Mouse (Mus musculus) cerebellum, adult 2 months (tissue): ENCODE measurements around the gene Cisd1. TPM values are rescaled to one million over a fixed set of nuclear protein-coding genes. Genes with fewer than 3 reads are reported as not detected.

Experiments used
- DNase-seq, 2 experiments: peaks; one replicate each; pipeline ENCODE4 v3.0.0; 2021
- H3K27ac ChIP-seq: fragments of 200-500 bp; 2 replicates; pipeline ENCODE4 v1.5.1; 2012; ENCODE audit warnings: low read length, control low read depth, inconsistent platforms; ENCODE audit not compliant: insufficient read depth
- H3K27me3 ChIP-seq: fragments of 200-500 bp; 2 replicates; pipeline ENCODE4 v1.6.1; 2012; ENCODE audit warnings: inconsistent platforms, mild to moderate bottlenecking, low read length, moderate library complexity; ENCODE audit not compliant: control insufficient read depth, insufficient read depth
- H3K4me1 ChIP-seq: fragments of 200-500 bp; 2 replicates; pipeline ENCODE4 v1.6.1; 2011; ENCODE audit warnings: low read length; ENCODE audit not compliant: control insufficient read depth, insufficient read depth
- H3K4me3 ChIP-seq: fragments of 200-500 bp; replicated peaks from 2 replicates; pipeline ENCODE3; 2011; ENCODE audit warnings: mild to moderate bottlenecking, low read depth, low read length, control low read depth; ENCODE audit not compliant: insufficient read depth
- CTCF ChIP-seq: fragments of 200-500 bp; IDR thresholded peaks from 2 replicates; pipeline ENCODE4 v1.5.1; 2011; ENCODE audit warnings: low read depth, mild to moderate bottlenecking, control low read depth, low read length, moderate library complexity, borderline replicate concordance; ENCODE audit not compliant: insufficient read depth
- POLR2A ChIP-seq: fragments of 200-500 bp; IDR thresholded peaks from 2 replicates; pipeline ENCODE4 v1.6.1; 2011; ENCODE audit warnings: low read length, control low read depth, borderline replicate concordance; ENCODE audit not compliant: insufficient read depth
- WGBS: fragments of 180-500 bp; shearing (Covaris S2); methylation state at CpG from one replicate; pipeline ENCODE4 v1.1.7; 2018; 5-methylcytosine and 5-hydroxymethylcytosine counted together
- polyA plus RNA-seq: library from polyadenylated mRNA; depleted of rRNA; stranded (reverse); fragments of >200 nt; gene quantifications from 2 replicates; pipeline ENCODE4 v1.2.3, GENCODE M21; 2012

Gene Cisd1
- polyA plus RNA-seq, 1 experiment, result 212 TPM

- no peak for DNase-seq
- Histone ChIP-seq H3K27ac (no peak overlapping the region), H3K27me3 (no peaks in the 10 kb centered on the region), H3K4me1 (no peaks in the 10 kb centered on the region), H3K4me3 (no peak overlapping the region)
- 90% methylated on average over 7 of the region's 7 CpGs for WGBS
- TF ChIP-seq POLR2A, result no peak
- TF ChIP-seq CTCF, result no peak
These were observed 35.7 kb upstream of the Cisd1 start for GRCm38 (mm10) chr10:71380406-71380805.

- no peaks in the 10 kb centered on the region for H3K27me3 ChIP-seq
- no peak for TF ChIP-seq CTCF
- no peak for TF ChIP-seq POLR2A
- WGBS, result 95% methylated on average over 6 of the region's 6 CpGs
- no peak for DNase-seq
- H3K4me1 ChIP-seq, result no peaks in the 10 kb centered on the region
- no peak overlapping the region for H3K27ac ChIP-seq
- no peak overlapping the region for H3K4me3 ChIP-seq
These were observed 31.3 kb upstream of the Cisd1 start for GRCm38 (mm10) chr10:71376014-71376413.

- no peak overlapping the region for H3K4me3 ChIP-seq
- TF ChIP-seq POLR2A, result no peak
- no peak for TF ChIP-seq CTCF
- no peaks in the 10 kb centered on the region for H3K4me1 ChIP-seq
- no peak overlapping the region for H3K27ac ChIP-seq
- no peak for DNase-seq
- WGBS, result 91% methylated on average over 11 of the region's 11 CpGs
- no peaks in the 10 kb centered on the region for H3K27me3 ChIP-seq
These were observed 29.0 kb upstream of the Cisd1 start for GRCm38 (mm10) chr10:71373706-71374105.

DNA sequence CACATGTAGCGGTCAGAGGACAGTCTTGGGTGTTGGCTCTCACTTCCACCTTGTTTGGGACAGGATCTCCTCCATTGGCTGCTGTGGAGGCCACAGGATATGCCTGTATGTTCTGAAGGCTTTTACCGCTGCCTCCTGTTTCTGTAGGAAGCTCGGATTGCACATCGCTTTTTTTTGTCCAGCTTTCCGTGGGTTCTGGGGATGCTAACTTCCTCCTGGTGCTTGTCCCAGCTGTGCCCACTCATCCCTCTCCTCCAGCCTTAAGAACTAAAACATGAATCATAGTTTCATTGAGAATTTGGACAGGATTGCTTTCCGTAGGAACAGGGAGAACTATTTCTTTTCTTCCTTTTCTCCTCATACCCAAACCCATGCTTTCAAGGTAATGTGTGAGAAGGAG is 27.1 kb upstream of the Cisd1 start:
- no peak for DNase-seq
- TF ChIP-seq POLR2A, result no peak
- no peak for TF ChIP-seq CTCF
- H3K4me3 ChIP-seq, result no peak overlapping the region
- H3K27me3 ChIP-seq, result no peaks in the 10 kb centered on the region
- no peaks in the 10 kb centered on the region for H3K4me1 ChIP-seq
- WGBS, result 84% methylated on average over 6 of the region's 6 CpGs
- no peak overlapping the region for H3K27ac ChIP-seq

DNA sequence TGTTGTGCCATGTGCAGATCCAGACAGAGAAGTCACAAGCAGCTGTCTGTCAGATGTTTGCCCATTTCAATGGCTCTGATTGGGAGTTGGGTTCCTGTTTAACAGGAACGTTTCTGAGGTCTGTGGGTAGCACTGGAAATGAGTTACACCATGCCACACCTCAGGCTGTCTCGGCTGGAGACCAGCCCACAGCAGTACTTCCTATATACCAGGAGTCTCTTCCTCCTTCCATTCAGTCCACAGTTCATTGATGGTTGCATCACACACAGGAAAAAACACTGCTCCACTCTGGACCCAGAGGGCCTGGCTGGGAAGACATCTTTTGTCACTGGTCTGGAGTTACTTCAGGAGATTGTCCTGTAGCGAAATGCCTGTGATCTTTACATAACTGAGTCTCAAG is 24.7 kb upstream of the Cisd1 start:
- Histone ChIP-seq H3K4me1 (no peaks in the 10 kb centered on the region), H3K27me3 (no peaks in the 10 kb centered on the region), H3K4me3 (no peak overlapping the region), H3K27ac (no peak overlapping the region)
- DNase-seq, result no peak
- TF ChIP-seq CTCF (no peak), POLR2A (no peak)
- 83% methylated on average over 3 of the region's 3 CpGs for WGBS

DNA sequence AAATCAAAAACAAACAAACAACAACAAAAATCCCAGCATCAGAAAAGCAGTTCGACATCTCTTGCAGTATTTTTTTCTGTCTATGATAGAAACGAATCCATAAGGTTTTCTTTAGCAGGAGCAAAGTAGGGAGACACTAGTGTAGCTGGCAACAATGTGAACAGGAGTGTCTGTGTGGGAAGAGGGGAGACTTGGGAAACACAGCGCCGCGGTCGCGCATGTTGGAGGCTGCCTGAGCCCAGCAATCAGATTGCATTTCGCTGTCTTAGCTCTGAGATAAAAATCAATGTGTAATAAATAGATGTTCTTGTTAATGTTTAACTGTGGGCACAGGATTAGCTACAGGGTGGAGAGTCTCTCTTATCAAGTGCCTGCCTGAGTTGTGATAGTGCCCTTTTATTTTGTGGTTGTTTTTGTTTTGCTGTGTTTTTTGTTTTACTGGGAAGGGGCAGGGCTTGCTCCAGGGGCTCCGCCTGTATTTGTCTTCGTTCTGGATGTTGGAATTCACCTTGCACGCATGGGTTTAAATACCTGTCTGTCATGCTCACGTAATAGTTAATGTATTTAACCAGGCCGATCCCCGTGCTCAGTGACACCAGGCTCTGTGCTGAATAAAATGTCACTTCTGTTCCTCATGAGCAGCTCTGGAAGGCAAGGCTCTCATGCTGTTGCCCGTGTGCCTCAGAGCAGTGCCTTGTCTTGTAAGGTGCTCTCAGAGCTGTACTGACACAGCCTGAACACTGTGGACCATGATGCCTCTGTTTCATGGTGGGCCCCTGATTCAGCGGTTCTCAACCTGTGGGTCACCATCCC is 23.6 kb upstream of the Cisd1 start:
- no peaks in the 10 kb centered on the region for H3K27me3 ChIP-seq
- H3K27ac ChIP-seq, result no peak overlapping the region
- no peaks in the 10 kb centered on the region for H3K4me1 ChIP-seq
- TF ChIP-seq POLR2A, result no peak
- TF ChIP-seq CTCF, result no peak
- 87% methylated on average over 16 of the region's 16 CpGs for WGBS
- H3K4me3 ChIP-seq, result no peak overlapping the region
- DNase-seq, result no peak

DNA sequence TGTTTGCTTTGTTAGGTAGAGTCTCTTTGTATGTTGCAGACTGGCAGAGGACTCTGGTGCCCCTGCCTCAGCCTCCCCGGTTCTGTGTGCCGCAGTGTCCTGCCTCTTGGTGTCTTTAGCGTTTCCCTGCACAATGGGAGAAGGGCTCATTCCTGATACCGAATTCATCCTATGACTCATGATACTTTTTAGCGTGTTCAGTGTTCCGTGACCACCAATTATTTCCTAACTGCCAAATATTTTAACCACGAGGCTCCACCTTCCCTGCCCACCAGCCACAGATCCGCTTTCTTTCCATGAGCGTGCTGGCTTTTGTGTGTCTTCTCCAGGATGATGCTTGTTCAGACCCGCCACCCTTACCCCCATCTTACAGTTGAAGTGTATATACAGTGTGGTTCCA is 19.1 kb upstream of the Cisd1 start:
- Histone ChIP-seq H3K27me3 (no peaks in the 10 kb centered on the region), H3K27ac (no peak overlapping the region), H3K4me3 (no peak overlapping the region), H3K4me1 (peaks cover 3% of the 10 kb centered on the region; the same call in 1 of the 2 replicates)
- DNase-seq, result no peak
- TF ChIP-seq POLR2A (no peak), CTCF (no peak)
- 91% methylated on average over 10 of the region's 10 CpGs for WGBS

GRCm38 (mm10) chr10:71363440-71363839 is 18.7 kb upstream of the Cisd1 start:
- H3K4me3 ChIP-seq, result no peak overlapping the region
- H3K4me1 ChIP-seq, result peaks cover 3% of the 10 kb centered on the region; the same call in 1 of the 2 replicates
- WGBS, result 73% methylated on average over 8 of the region's 8 CpGs
- no peak for DNase-seq
- TF ChIP-seq POLR2A (no peak), CTCF (no peak)
- no peak overlapping the region for H3K27ac ChIP-seq
- H3K27me3 ChIP-seq, result no peaks in the 10 kb centered on the region
